Comparison of ENCODE assay signal across 7 mouse cellular contexts in genomic region chr2:103760421-103760820, GRCm38 (mm10). TPM values are rescaled to one million over a fixed set of nuclear protein-coding genes. Genes with fewer than 3 reads are reported as not detected.
DNase-seq lines count a peak whose midpoint lies in the region; ATAC-seq and TF ChIP-seq lines count a peak whose summit lies in the region.

No protein-coding gene starts in this region.

- H3K4me3 ChIP-seq in lung, postnatal 0 days (ENCODE audit: low read depth, low read length): peak overlapping the region; percentile 74
- peak overlapping the region; percentile 62 for H3K4me3 ChIP-seq in hindbrain, embryonic 11.5 days (ENCODE audit: low read depth, low read length)
- peak overlapping the region; percentile 66 for H3K4me3 ChIP-seq in midbrain, embryonic 12.5 days

- H3K36me3 ChIP-seq in lung, postnatal 0 days (ENCODE audit: insufficient read depth, low read length): no peaks in the 10 kb centered on the region
- H3K36me3 ChIP-seq in hindbrain, embryonic 11.5 days (ENCODE audit: control insufficient read depth, insufficient read depth, low read length): no peaks in the 10 kb centered on the region
- peaks cover 19% of the 10 kb centered on the region for H3K36me3 ChIP-seq in midbrain, embryonic 12.5 days

- TF ChIP-seq EP300 in lung, postnatal 0 days (IDR thresholded peaks at IDR 0.05): no peak

- intact Hi-C loops in gastrocnemius, postnatal 14 days (cut with DNase I; ENCODE audit: low total_unique reads): no loop called here

- TF ChIP-seq CTCF in lung, postnatal 0 days (IDR thresholded peaks at IDR 0.05): no peak

- no peaks in the 10 kb centered on the region for H3K27me3 ChIP-seq in lung, postnatal 0 days (replicated peaks; ENCODE audit: insufficient read depth, low read length)
- no peaks in the 10 kb centered on the region for H3K27me3 ChIP-seq in hindbrain, embryonic 11.5 days (ENCODE audit: control insufficient read depth, insufficient read depth, low read length)
- H3K27me3 ChIP-seq in midbrain, embryonic 12.5 days: no peaks in the 10 kb centered on the region

- H3K9ac ChIP-seq in lung, postnatal 0 days (replicated peaks; ENCODE audit: low read depth): peak overlapping the region; percentile 48
- peak overlapping the region; percentile 57 for H3K9ac ChIP-seq in hindbrain, embryonic 11.5 days (ENCODE audit: low read depth, low read length)
- peak overlapping the region; percentile 59 for H3K9ac ChIP-seq in midbrain, embryonic 12.5 days (replicated peaks)

- DNase-seq in lung, postnatal 0 days (ENCODE audit: low spot score): peak; percentile 16
- DNase-seq in lung, postnatal 25 days (ENCODE audit: low spot score): no peak
- DNase-seq in c-Kit-positive CD71-positive TER-119-negative erythroid progenitor cells, embryonic 14.5 days (ENCODE audit: low read depth): peak; percentile 29
- peak; percentile 33 for DNase-seq in hindbrain, embryonic 11.5 days (ENCODE audit: low spot score)
- no peak for DNase-seq in gastrocnemius, postnatal 14 days
- DNase-seq in adrenal gland, adult 2 months: no peak

- under 1% methylated on average over 12 of the region's 12 CpGs for WGBS in lung, postnatal 0 days
- WGBS in hindbrain, embryonic 11.5 days: 1% methylated on average over 12 of the region's 12 CpGs
- WGBS in midbrain, embryonic 12.5 days: 2% methylated on average over 12 of the region's 12 CpGs

- H3K4me2 ChIP-seq in lung, postnatal 0 days (replicated peaks; ENCODE audit: low read depth, low read length): peak overlapping the region; percentile 91
- peak overlapping the region; percentile 85 for H3K4me2 ChIP-seq in hindbrain, embryonic 11.5 days (replicated peaks; ENCODE audit: low read depth, low read length)
- peak overlapping the region; percentile 75 for H3K4me2 ChIP-seq in midbrain, embryonic 12.5 days (replicated peaks)

- peak overlapping the region; percentile 64 for H3K27ac ChIP-seq in lung, postnatal 0 days (ENCODE audit: low read length)
- peak overlapping the region; percentile 48; the same call in 1 of the 2 replicates for H3K27ac ChIP-seq in hindbrain, embryonic 11.5 days (ENCODE audit: low read depth, low read length)
- H3K27ac ChIP-seq in midbrain, embryonic 12.5 days (replicated peaks): peak overlapping the region; percentile 66

- ATAC-seq in lung, postnatal 0 days: peak; percentile 2; the same call in 1 of the 2 replicates
- no peak; the same call in 1 of the 2 replicates for ATAC-seq in hindbrain, embryonic 11.5 days (ENCODE audit: low FRiP score)
- ATAC-seq in midbrain, embryonic 12.5 days (ENCODE audit: low FRiP score, low read depth): peak; percentile 4; the same call in 1 of the 2 replicates

- no peaks in the 10 kb centered on the region for H3K4me1 ChIP-seq in lung, postnatal 0 days (ENCODE audit: insufficient read depth, low read depth, low read length)
- no peaks in the 10 kb centered on the region for H3K4me1 ChIP-seq in hindbrain, embryonic 11.5 days (replicated peaks; ENCODE audit: control insufficient read depth, insufficient read depth, low read length)
- H3K4me1 ChIP-seq in midbrain, embryonic 12.5 days: peaks cover 10% of the 10 kb centered on the region

- no peaks in the 10 kb centered on the region for H3K9me3 ChIP-seq in lung, postnatal 0 days (ENCODE audit: low read length)
- H3K9me3 ChIP-seq in hindbrain, embryonic 11.5 days (ENCODE audit: control insufficient read depth, low read length): no peaks in the 10 kb centered on the region
- H3K9me3 ChIP-seq in midbrain, embryonic 12.5 days: no peaks in the 10 kb centered on the region

RNA-seq across cellular contexts. Expression of gene Nat10, which starts 0.6 kb away (rescaled TPM):
- polyA plus RNA-seq in lung, postnatal 0 days (2015; fragmentation: Nextera tagmentation; extraction: Ambion mirVana): 6.2 TPM in 2 replicates
- polyA plus RNA-seq in hindbrain, embryonic 11.5 days (2014; fragmentation: Nextera tagmentation; extraction: Ambion mirVana): 21.5 and 22.7 TPM in 2 replicates
- polyA plus RNA-seq in midbrain, embryonic 12.5 days (2016; fragmentation: Nextera tagmentation; extraction: Ambion mirVana): 27.2 and 30.2 TPM in 2 replicates
- total RNA-seq in gastrocnemius, postnatal 14 days (2021): 10 to 100 TPM; 15.0 to 18.6 TPM
- 10 to 100 TPM; 38.5 to 56.8 TPM for total RNA-seq in adrenal gland, adult 2 months (2021)
- 43.3 and 58.2 TPM in 2 replicates for polyA plus RNA-seq in adrenal gland, adult 2 months (2012; rRNA removed)

RNA-seq across cellular contexts. Expression of gene Caprin1, which starts 37.0 kb away (rescaled TPM):
- 87.8 and 105 TPM in 2 replicates for polyA plus RNA-seq in lung, postnatal 0 days (2015; fragmentation: Nextera tagmentation; extraction: Ambion mirVana)
- polyA plus RNA-seq in hindbrain, embryonic 11.5 days (2014; fragmentation: Nextera tagmentation; extraction: Ambion mirVana): 610 and 653 TPM in 2 replicates
- polyA plus RNA-seq in midbrain, embryonic 12.5 days (2016; fragmentation: Nextera tagmentation; extraction: Ambion mirVana): 559 and 587 TPM in 2 replicates
- total RNA-seq in gastrocnemius, postnatal 14 days (2021): 100 to 1,000 TPM; 155 to 162 TPM
- total RNA-seq in adrenal gland, adult 2 months (2021): 100 to 1,000 TPM; 356 to 495 TPM
- 224 and 272 TPM in 2 replicates for polyA plus RNA-seq in adrenal gland, adult 2 months (2012; rRNA removed)

Comparison
In these comparisons a context has a peak if more than half of its experiments do, and no peak if none do; other contexts are left out.
1. DNase-seq: peak in lung, postnatal 0 days (single experiment), c-Kit-positive CD71-positive TER-119-negative erythroid progenitor cells, embryonic 14.5 days (single experiment) and hindbrain, embryonic 11.5 days (single experiment); none in lung, postnatal 25 days (single experiment), gastrocnemius, postnatal 14 days (single experiment) and adrenal gland, adult 2 months (single experiment).
2. Peak in every context shown above with its lines, with median percentiles within 50 percentile points of each other: H3K27ac ChIP-seq, H3K4me2 ChIP-seq, H3K4me3 ChIP-seq and H3K9ac ChIP-seq.